Mouse (Mus musculus): Measurements from ENCODE around the gene Atxn1. TPM values are rescaled to one million over a fixed set of nuclear protein-coding genes. Genes with fewer than 3 reads are reported as not detected.

Gene Atxn1
- polyA plus RNA-seq, 1 experiment from 2014 or later: 7.7 TPM

DNA sequence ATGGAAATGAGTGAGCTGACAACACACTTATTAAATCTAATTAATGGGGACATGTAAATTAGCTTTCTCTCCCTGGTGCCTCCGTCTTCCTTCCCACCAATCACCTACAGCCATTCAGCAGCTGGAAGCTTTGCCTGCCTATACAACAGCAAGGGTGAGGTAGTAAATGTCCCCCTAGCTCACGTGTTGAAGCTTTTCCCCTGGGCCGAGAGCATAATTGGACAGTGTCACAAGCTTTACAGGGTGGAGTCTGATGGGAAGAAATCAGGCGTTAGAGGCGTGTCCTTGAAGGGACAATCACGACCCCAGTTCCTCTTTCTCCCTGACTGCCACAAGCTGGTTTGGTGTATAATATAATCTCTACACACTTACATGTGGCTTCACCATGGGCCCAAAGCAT lies 364.4 kb downstream of the Atxn1 start:
- WGBS: 64% methylated on average over 6 of the region's 6 CpGs

DNA sequence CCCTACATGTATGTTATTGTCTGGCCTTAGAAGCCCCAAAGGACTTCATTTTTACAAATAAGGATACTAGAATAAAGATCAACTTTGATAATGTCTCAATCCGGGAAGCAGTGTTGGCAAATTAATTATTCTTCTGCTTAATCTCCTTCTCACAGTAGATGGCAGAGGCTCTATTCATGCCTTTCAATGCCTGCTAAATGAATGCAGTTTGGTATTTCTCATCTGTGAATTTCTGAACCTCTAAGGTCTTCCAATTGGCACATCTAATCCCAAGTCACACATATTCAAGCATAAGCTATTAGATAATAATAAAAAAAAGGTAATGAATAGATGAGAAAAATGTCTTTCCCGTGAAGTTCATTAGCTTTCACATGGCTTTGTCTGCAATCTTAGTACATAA lies 365.0 kb downstream of the Atxn1 start:
- no peak overlapping the region for H3K4me3 ChIP-seq
- no peak overlapping the region for H3K4me2 ChIP-seq
- no peak for ATAC-seq (ENCODE audit: insufficient number of reproducible peaks, low FRiP score)
- H3K27me3 ChIP-seq (replicated peaks): no peaks in the 10 kb centered on the region
- no peaks in the 10 kb centered on the region for H3K36me3 ChIP-seq
- no peak overlapping the region for H3K9ac ChIP-seq
- H3K4me1 ChIP-seq (replicated peaks): peaks cover 12% of the 10 kb centered on the region
- no peaks in the 10 kb centered on the region for H3K9me3 ChIP-seq (replicated peaks)
- no peak overlapping the region for H3K27ac ChIP-seq (ENCODE audit: poor library complexity, severe bottlenecking)
- 87% methylated on average over 2 of the region's 2 CpGs for WGBS

More for the DNA sequence above, 364.4 kb downstream of the Atxn1 start:
- Histone ChIP-seq H3K4me1 (replicated peaks) (peaks cover 5% of the 10 kb centered on the region), H3K27ac (ENCODE audit: poor library complexity, severe bottlenecking) (no peak overlapping the region), H3K4me3 (no peak overlapping the region), H3K9ac (no peak overlapping the region), H3K27me3 (replicated peaks) (no peaks in the 10 kb centered on the region), H3K36me3 (no peaks in the 10 kb centered on the region), H3K4me2 (no peak overlapping the region), H3K9me3 (replicated peaks) (no peaks in the 10 kb centered on the region)
- no peak for ATAC-seq (ENCODE audit: insufficient number of reproducible peaks, low FRiP score)

DNA sequence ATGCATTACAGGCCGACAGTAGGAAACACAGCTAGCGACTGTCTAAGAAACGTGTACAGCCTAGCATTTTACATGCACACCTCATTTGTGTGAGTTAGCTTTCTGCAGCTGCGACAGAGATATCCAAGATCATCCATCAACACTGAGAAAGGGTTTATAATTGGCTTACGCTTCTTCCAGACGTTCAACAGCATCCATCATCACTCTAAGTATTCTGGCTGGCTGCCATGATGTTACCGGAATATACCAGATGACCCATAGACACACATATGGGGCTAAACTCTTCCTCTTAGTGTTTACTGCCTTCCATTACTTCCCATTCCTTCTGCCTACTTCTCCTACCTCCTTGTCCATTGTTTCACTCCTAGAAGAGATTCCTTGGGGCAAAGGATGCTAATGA lies 369.4 kb downstream of the Atxn1 start:
- Histone ChIP-seq H3K4me2 (no peak overlapping the region), H3K4me1 (replicated peaks) (peaks cover 18% of the 10 kb centered on the region), H3K9ac (no peak overlapping the region), H3K36me3 (no peaks in the 10 kb centered on the region), H3K27ac (ENCODE audit: poor library complexity, severe bottlenecking) (no peak overlapping the region), H3K27me3 (replicated peaks) (no peaks in the 10 kb centered on the region), H3K9me3 (replicated peaks) (no peaks in the 10 kb centered on the region), H3K4me3 (no peak overlapping the region)
- ATAC-seq (ENCODE audit: insufficient number of reproducible peaks, low FRiP score): no peak
- 46% methylated on average over 7 of the region's 7 CpGs for WGBS

DNA sequence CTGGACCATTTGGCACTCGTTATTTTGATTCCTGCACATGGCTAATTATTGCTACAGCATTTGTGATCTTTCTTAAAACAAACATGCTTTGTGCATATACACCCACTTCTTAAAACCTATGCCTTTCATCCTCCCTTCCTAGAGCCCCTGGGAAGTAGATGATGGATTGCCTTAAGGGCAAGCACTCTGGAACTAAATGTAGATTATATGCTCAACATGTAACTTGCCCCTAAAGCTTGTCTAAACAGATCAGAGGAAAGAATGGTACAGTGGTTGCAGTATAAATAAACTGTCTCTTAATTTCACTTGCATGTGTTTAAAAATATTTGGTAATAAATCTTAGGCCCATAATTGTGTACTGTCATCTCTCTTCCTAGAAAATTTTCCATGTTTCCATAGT lies 370.9 kb downstream of the Atxn1 start:
- H3K4me3 ChIP-seq: no peak overlapping the region
- H3K9me3 ChIP-seq (replicated peaks): no peaks in the 10 kb centered on the region
- WGBS: 77% methylated on average over 1 of the region's 1 CpGs
- no peaks in the 10 kb centered on the region for H3K36me3 ChIP-seq
- no peaks in the 10 kb centered on the region for H3K27me3 ChIP-seq (replicated peaks)
- H3K4me2 ChIP-seq: no peak overlapping the region
- ATAC-seq (ENCODE audit: insufficient number of reproducible peaks, low FRiP score): no peak
- no peak overlapping the region for H3K27ac ChIP-seq (ENCODE audit: poor library complexity, severe bottlenecking)
- H3K9ac ChIP-seq: no peak overlapping the region
- peaks cover 18% of the 10 kb centered on the region for H3K4me1 ChIP-seq (replicated peaks)

DNA sequence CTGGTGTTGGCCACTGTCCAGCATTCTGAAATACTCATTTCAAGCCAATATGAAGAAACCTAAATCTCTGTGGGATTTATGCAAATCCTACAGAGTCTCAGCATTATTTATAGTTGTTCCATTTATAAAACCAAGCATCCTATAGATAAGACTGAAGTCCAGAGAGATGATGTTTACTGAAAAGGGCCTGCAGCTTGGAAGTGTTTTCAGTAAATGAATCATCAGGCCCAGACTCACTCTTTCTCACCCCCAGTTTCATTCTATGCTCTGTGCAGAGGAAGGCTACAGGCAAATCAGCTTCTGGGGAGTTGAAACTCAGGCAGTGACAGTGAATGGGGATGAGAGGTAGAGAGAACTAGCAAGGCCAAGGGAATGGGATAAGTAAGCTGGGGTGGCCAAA lies 373.9 kb downstream of the Atxn1 start:
- Histone ChIP-seq H3K27me3 (replicated peaks) (no peaks in the 10 kb centered on the region), H3K4me2 (no peak overlapping the region), H3K4me3 (no peak overlapping the region), H3K9me3 (replicated peaks) (no peaks in the 10 kb centered on the region), H3K4me1 (replicated peaks) (peaks cover 17% of the 10 kb centered on the region), H3K9ac (no peak overlapping the region), H3K36me3 (no peaks in the 10 kb centered on the region), H3K27ac (ENCODE audit: poor library complexity, severe bottlenecking) (no peak overlapping the region)
- ATAC-seq (ENCODE audit: insufficient number of reproducible peaks, low FRiP score): no peak

DNA sequence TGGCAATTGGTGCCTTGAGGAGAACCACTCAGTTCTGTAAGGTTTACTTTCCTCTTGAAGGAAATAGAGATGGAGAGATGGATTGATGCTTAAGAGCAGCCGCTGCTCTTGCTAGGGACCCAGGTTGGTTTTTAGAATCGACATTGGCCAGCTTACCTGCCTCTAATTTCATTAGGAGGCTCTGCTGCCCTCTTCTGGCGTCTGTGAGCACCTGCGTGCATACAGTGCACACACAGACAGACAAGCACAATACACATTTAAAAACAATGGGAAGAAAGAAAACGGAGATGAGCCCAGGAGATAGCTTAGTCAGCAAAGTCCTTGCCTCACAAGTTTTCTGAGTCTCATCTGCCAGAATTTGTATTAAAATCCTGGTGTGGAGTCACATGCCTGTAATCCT lies 381.7 kb downstream of the Atxn1 start:
- H3K9ac ChIP-seq: no peak overlapping the region
- no peak overlapping the region for H3K4me2 ChIP-seq
- no peak overlapping the region for H3K4me3 ChIP-seq
- no peaks in the 10 kb centered on the region for H3K36me3 ChIP-seq
- no peak for ATAC-seq (ENCODE audit: insufficient number of reproducible peaks, low FRiP score)
- H3K9me3 ChIP-seq (replicated peaks): no peaks in the 10 kb centered on the region
- no peak overlapping the region for H3K27ac ChIP-seq (ENCODE audit: poor library complexity, severe bottlenecking)
- 83% methylated on average over 5 of the region's 5 CpGs for WGBS
- H3K27me3 ChIP-seq (replicated peaks): no peaks in the 10 kb centered on the region
- H3K4me1 ChIP-seq (replicated peaks): 0 out of 2 replicates have a peak, but pooled peaks cover 4% of the 10 kb centered on the region

DNA sequence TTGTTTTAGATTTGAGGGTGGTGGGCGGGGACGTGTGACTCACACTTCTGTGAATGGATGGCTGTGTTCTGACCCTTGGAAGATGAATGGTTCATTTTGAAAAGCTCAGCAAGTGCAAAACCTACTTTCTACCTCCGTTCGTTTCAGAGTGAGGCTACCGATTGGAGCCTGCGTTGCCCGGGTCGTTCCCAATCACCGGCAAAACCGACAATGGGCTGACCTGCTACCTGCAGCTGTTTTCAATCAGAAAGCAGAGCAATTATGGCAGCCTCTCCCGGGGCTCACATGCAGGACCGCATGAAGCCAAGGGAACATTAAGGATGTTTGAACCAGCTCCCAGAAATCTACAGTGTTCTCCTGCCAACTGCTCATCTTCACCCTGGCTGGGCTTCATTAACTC lies 382.5 kb downstream of the Atxn1 start:
- peaks cover 10% of the 10 kb centered on the region for H3K4me1 ChIP-seq (replicated peaks)
- no peak overlapping the region for H3K4me3 ChIP-seq
- H3K27ac ChIP-seq (ENCODE audit: poor library complexity, severe bottlenecking): no peak overlapping the region
- H3K9ac ChIP-seq: no peak overlapping the region
- no peak for ATAC-seq (ENCODE audit: insufficient number of reproducible peaks, low FRiP score)
- H3K9me3 ChIP-seq (replicated peaks): no peaks in the 10 kb centered on the region
- no peaks in the 10 kb centered on the region for H3K36me3 ChIP-seq
- whole genome bisulfite sequencing: 82% methylated on average over 12 of the region's 12 CpGs
- no peak overlapping the region for H3K4me2 ChIP-seq
- no peaks in the 10 kb centered on the region for H3K27me3 ChIP-seq (replicated peaks)

DNA sequence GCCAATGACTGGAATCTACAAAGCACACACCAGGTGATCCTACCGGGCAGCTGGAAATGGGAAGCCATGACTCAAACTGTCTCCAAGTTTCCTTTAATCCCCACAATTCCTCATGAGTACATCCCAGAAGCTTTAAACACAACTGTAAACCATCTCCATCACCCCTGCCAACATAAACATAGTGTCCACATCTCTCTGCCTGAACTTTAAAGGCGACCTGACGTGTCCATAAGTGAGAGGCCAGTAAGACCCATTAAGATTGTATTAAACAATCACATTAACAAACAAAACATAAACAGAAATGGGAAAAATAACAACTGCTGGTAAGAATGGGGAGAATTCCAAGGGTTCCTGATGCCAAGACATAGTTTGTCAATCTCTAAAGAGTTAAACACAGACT lies 385.1 kb downstream of the Atxn1 start:
- Histone ChIP-seq H3K4me3 (no peak overlapping the region), H3K4me2 (no peak overlapping the region), H3K4me1 (replicated peaks) (peaks cover 25% of the 10 kb centered on the region), H3K27ac (ENCODE audit: poor library complexity, severe bottlenecking) (no peak overlapping the region), H3K27me3 (replicated peaks) (no peaks in the 10 kb centered on the region), H3K9me3 (replicated peaks) (no peaks in the 10 kb centered on the region), H3K36me3 (no peaks in the 10 kb centered on the region), H3K9ac (no peak overlapping the region)
- ATAC-seq (ENCODE audit: insufficient number of reproducible peaks, low FRiP score): no peak
- WGBS: 71% methylated on average over 3 of the region's 3 CpGs

DNA sequence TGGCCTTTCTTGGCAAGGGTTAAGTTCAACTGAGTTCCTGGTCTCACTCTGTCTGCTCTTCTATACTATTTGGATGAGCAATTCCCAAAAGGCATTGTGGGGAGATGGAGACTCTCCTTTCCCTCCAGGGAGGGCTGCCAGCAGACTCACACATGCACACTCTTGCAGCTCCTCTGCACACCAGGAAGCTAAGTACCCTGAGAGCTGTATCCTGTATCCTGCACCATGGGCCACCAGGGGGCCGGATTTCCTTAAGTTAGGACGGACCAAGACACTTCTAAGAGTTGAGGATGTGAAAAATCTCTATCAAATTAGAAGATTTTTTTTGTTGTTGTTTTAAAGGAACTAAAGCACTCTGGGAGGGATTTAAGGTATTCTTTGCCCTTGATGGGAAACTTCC lies 387.0 kb downstream of the Atxn1 start:
- H3K36me3 ChIP-seq: no peaks in the 10 kb centered on the region
- ATAC-seq (ENCODE audit: insufficient number of reproducible peaks, low FRiP score): 0 out of 2 replicates have a peak, but pooled peaks have one; percentile 43
- no peak overlapping the region for H3K4me3 ChIP-seq
- H3K27me3 ChIP-seq (replicated peaks): no peaks in the 10 kb centered on the region
- H3K4me1 ChIP-seq (replicated peaks): peaks cover 25% of the 10 kb centered on the region
- no peak overlapping the region for H3K27ac ChIP-seq (ENCODE audit: poor library complexity, severe bottlenecking)
- H3K9ac ChIP-seq: no peak overlapping the region
- no peak overlapping the region for H3K4me2 ChIP-seq
- H3K9me3 ChIP-seq (replicated peaks): no peaks in the 10 kb centered on the region
- 28% methylated on average over 2 of the region's 2 CpGs for WGBS

DNA sequence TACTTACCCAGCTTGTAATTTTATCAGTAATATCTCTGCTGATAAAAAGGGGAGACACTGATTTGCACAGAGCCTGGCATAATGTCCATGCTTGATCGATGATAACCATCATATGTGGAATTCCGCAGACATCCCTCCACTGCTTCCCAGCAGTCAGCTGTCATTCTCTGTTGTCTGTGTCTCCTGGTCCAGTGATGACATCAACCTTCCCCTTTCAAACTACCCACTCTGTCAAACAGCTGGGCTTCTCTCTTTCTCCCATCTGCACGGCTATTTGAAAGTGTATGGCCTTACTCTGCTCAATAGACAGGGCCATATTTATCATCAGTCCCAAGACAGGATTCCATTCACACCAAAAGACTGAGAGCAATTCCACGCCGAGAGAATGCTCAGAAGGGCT lies 387.4 kb downstream of the Atxn1 start:
- Histone ChIP-seq H3K4me1 (replicated peaks) (peaks cover 28% of the 10 kb centered on the region), H3K4me2 (no peak overlapping the region), H3K27ac (ENCODE audit: poor library complexity, severe bottlenecking) (no peak overlapping the region), H3K36me3 (no peaks in the 10 kb centered on the region), H3K9me3 (replicated peaks) (no peaks in the 10 kb centered on the region), H3K4me3 (no peak overlapping the region), H3K27me3 (replicated peaks) (no peaks in the 10 kb centered on the region), H3K9ac (no peak overlapping the region)
- WGBS: 44% methylated on average over 5 of the region's 5 CpGs
- no peak for ATAC-seq (ENCODE audit: insufficient number of reproducible peaks, low FRiP score)

DNA sequence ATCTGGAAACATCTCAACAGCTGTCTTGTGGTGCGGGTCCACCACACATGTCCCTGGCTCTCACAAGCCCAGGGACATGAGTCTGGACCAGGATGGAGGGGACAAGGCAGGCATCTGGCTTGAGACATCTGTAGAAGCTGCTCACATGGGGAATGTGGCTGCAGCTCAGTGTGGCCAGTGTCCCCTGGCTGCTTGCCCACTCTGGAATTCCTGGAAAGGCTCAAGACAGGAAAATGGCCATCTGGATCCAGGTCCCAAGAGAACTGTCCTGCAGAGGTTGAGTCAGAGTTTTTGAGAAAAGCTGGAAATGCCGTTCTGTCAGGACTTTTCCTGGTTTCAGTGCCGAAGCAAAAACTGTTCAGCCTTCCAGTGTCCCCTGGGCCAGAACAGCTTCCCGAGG lies 388.6 kb downstream of the Atxn1 start:
- no peak overlapping the region for H3K4me3 ChIP-seq
- H3K27ac ChIP-seq (ENCODE audit: poor library complexity, severe bottlenecking): peak overlapping the region; percentile 76
- H3K9ac ChIP-seq: 0 out of 2 replicates have a peak overlapping the region, but pooled peaks have one; percentile 50
- 43% methylated on average over 4 of the region's 4 CpGs for WGBS
- 0 out of 2 replicates have a peak overlapping the region, but pooled peaks have one; percentile 9 for H3K4me2 ChIP-seq
- no peaks in the 10 kb centered on the region for H3K9me3 ChIP-seq (replicated peaks)
- peak; percentile 79 for ATAC-seq (ENCODE audit: insufficient number of reproducible peaks, low FRiP score)
- no peaks in the 10 kb centered on the region for H3K36me3 ChIP-seq
- H3K27me3 ChIP-seq (replicated peaks): no peaks in the 10 kb centered on the region
- H3K4me1 ChIP-seq (replicated peaks): peaks cover 34% of the 10 kb centered on the region

DNA sequence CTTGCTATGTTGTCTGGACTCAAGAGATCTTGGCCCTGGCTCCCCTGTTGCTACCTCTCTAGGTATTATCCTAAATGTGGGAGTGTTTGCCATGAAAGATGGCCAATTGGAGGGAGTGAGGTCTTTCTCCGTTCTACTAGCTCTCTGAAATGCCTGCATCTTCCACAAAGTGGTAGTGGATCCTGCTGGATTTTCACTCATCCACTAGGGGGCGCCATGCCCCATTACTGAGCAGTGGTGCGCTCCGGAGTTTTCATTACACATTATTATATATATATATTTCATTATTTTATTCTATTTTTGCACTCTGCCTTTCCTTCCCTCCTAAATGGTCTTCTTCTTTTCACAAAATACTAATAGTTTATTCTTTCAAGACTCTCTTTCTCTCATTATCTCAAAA lies 392.0 kb downstream of the Atxn1 start:
- peaks cover 4% of the 10 kb centered on the region; the same call in 1 of the 2 replicates for H3K36me3 ChIP-seq
- no peaks in the 10 kb centered on the region for H3K27me3 ChIP-seq (replicated peaks)
- peaks cover 33% of the 10 kb centered on the region for H3K4me1 ChIP-seq (replicated peaks)
- H3K4me3 ChIP-seq: no peak overlapping the region
- WGBS: 29% methylated on average over 4 of the region's 4 CpGs
- no peak overlapping the region for H3K4me2 ChIP-seq
- no peak overlapping the region for H3K27ac ChIP-seq (ENCODE audit: poor library complexity, severe bottlenecking)
- H3K9ac ChIP-seq: no peak overlapping the region
- no peak for ATAC-seq (ENCODE audit: insufficient number of reproducible peaks, low FRiP score)
- H3K9me3 ChIP-seq (replicated peaks): no peaks in the 10 kb centered on the region

All from heart, embryonic 12.5 days (tissue).